In the genomic region with DNA sequence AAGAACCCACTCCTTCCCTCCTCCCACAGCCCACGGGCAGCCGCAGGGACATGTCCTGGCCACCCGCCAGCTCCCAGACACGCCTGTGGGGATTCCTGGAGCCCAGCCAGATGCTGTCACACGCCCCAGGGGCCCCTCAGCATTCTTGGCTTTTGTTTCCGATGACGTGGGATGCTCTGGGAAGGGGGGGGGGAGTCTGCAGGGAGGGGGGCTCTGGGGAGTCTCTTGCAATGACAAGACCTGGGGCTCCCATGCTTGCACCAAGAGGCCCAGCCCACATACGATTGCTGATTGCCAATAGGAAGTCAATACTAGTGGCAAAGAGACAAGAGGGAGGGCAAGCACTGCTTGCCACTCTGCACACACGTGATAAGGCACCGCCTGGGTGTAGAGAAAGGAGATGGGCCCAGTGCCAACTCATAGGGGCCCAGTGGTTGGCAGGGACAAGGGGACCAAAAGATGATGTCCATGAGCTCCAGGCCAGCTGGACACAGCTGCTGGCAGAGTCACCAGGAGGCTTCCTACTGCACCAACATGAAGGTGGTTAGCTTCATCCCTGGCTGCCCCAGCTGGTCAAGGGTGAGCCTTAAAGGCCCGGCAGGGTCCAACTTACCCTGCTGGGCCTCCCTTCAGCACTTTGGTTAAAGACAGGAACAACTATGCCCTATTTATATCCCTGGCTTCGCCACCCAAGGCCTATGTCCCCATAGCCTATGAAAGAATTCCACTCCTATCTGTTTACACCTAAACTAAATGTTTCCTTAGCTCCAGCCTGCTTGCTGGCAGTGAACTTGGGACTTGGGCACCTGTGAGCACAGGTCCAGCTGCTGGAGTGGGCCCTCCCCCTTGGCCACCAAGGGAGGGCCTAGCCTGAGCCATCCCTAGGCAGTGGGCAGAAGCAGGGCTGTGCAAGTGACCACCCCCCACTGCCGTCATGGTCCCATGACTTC, we compare ENCODE assay signal across 9 mouse cellular contexts. TPM values are rescaled to one million over a fixed set of nuclear protein-coding genes. Genes with fewer than 3 reads are reported as not detected.
A peak's percentile ranks its signal among the peaks of the same experiment; 100 is the strongest.
DNase-seq lines count a peak whose midpoint lies in the region; ATAC-seq and TF ChIP-seq lines count a peak whose summit lies in the region.
"Had no signal": no experiment of that assay in that cellular context is flagged by ENCODE, and none has a peak within 500 bp of the region (broad histone marks: within the 10 kb centered on the region; RNA-seq: fewer than 3 reads in every experiment).

No protein-coding gene starts in this region.

- H3K79me2 ChIP-seq in heart, adult 2 months (replicated peaks; ENCODE audit: control insufficient read depth, insufficient read depth, low read length): no peaks in the 10 kb centered on the region

- peak overlapping the region; percentile 9; the same call in 1 of the 2 replicates for H3K4me2 ChIP-seq in intestine, embryonic 15.5 days (replicated peaks)

- H3K9ac ChIP-seq in heart, adult 2 months (ENCODE audit: low read depth, low read length): no peak overlapping the region
- no peak overlapping the region for H3K9ac ChIP-seq in intestine, embryonic 15.5 days

- DNase-seq in left cerebral cortex, postnatal 14 days (ENCODE audit: low spot score in 2 of 2): peak; percentile 43 to 50
- DNase-seq in left cerebral cortex, adult 9 months (ENCODE audit: low spot score in 2 of 2): no peak
- DNase-seq in adrenal gland, postnatal 36 days: peak; percentile 46 to 64
- peak; percentile 60 to 72 for DNase-seq in heart, adult 2 months
- DNase-seq in lung, postnatal 10 days: peak; percentile 82
- DNase-seq in adipocyte (ENCODE audit: low spot score): no peak
- no peak for DNase-seq in urinary bladder, postnatal 25 days (ENCODE audit: low spot score)

- WGBS in heart, adult 2 months: 16% methylated on average over 13 of the region's 13 CpGs
- 18% methylated on average over 13 of the region's 13 CpGs for WGBS in intestine, embryonic 15.5 days

- no peaks in the 10 kb centered on the region for H3K27me3 ChIP-seq in heart, adult 2 months (ENCODE audit: control insufficient read depth, insufficient read depth, low read length)
- H3K27me3 ChIP-seq in intestine, embryonic 15.5 days (replicated peaks): no peaks in the 10 kb centered on the region

- peak overlapping the region; percentile 16; the same call in 1 of the 2 replicates for H3K27ac ChIP-seq in heart, adult 2 months
- H3K27ac ChIP-seq in intestine, embryonic 15.5 days: peak overlapping the region; percentile 52
- H3K27ac ChIP-seq: left cerebral cortex, adult 2 months had no signal

- H3K9me3 ChIP-seq in intestine, embryonic 15.5 days: no peaks in the 10 kb centered on the region

- TF ChIP-seq EP300 in heart, adult 2 months (IDR thresholded peaks at IDR 0.05; ENCODE audit: insufficient read depth, low read depth, low read length): no peak

- intact Hi-C loops in left cerebral cortex, postnatal 14 days (cut with DNase I): no loop called here
- intact Hi-C loops in heart, adult 2 months (cut with DNase I): no loop called here

- H3K4me1 ChIP-seq in heart, adult 2 months (ENCODE audit: control insufficient read depth, insufficient read depth, low read length): peaks cover 2% of the 10 kb centered on the region
- H3K4me1 ChIP-seq in intestine, embryonic 15.5 days (replicated peaks): peaks cover 39% of the 10 kb centered on the region

- no peak for TF ChIP-seq CTCF in heart, adult 2 months (IDR thresholded peaks at IDR 0.05)

- peak; percentile 71 for ATAC-seq in intestine, embryonic 15.5 days

- H3K36me3 ChIP-seq in heart, adult 2 months (ENCODE audit: control insufficient read depth, insufficient read depth, low read length): no peaks in the 10 kb centered on the region
- H3K36me3 ChIP-seq in intestine, embryonic 15.5 days: no peaks in the 10 kb centered on the region

- H3K4me3 ChIP-seq in heart, adult 2 months: no peak overlapping the region
- H3K4me3 ChIP-seq in intestine, embryonic 15.5 days (replicated peaks): no peak overlapping the region
- H3K4me3 ChIP-seq: left cerebral cortex, adult 2 months had no signal

- no peak for TF ChIP-seq POLR2A in heart, adult 2 months (IDR thresholded peaks at IDR 0.05; ENCODE audit: insufficient read depth, low read depth, low read length)

RNA-seq across cellular contexts. Expression of a gene that starts 48.9 kb away (rescaled TPM):
- total RNA-seq in left cerebral cortex, postnatal 14 days (2021): 10 to 100 TPM; 52.1 to 57.9 TPM
- total RNA-seq in adrenal gland, postnatal 36 days (2021): 10 to 100 TPM; 31.1 to 34.3 TPM
- total RNA-seq in heart, adult 2 months (2021): 10 to 100 TPM; 19.6 to 20.7 TPM
- polyA plus RNA-seq in heart, adult 2 months (2012; rRNA removed): 13.2 and 14.2 TPM in 2 replicates
- 48.5 and 48.8 TPM in 2 replicates for polyA plus RNA-seq in intestine, embryonic 15.5 days (2015; fragmentation: Nextera tagmentation; extraction: Ambion mirVana)

Comparison
In these comparisons a context has a peak if more than half of its experiments do, and no peak if none do; other contexts are left out.
1. DNase-seq: peak in left cerebral cortex, postnatal 14 days (2 of 2), adrenal gland, postnatal 36 days (2 of 2), heart, adult 2 months (2 of 2) and lung, postnatal 10 days (single experiment); none in left cerebral cortex, adult 9 months (0 of 2), adipocyte (single experiment) and urinary bladder, postnatal 25 days (single experiment).